Mouse (Mus musculus): ENCODE measurements at regions not wholly inside any gene's neighbourhood (a gene's known extent, or its start where the extent isn't known, plus 50 kb on each side); places are given as distances from the start of the nearest gene placed in this dataset.

DNA sequence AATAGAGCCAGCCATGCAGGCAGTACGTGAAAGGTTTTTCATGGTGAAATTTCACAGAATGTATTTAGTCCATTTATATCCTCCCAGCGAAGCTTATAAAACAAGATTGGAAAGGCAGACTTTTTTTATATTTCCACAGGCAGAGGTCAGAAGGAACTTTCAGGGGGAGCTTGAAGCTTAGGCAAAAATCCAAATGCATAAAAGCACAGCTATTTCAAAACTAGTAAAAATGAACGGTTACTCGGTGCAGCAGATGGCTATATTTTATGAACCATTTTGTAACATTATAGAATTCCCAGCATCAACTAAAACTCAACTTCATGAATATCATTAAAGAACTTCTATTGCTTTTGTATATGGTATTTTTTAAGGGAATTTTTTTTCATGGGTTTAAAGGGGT lies 518.1 kb upstream of the Robo2 start:
- no peak for TF ChIP-seq CTCF (IDR thresholded peaks at IDR 0.05; ENCODE audit: low read depth, low read length)
- TF ChIP-seq POLR2A (IDR thresholded peaks at IDR 0.05; ENCODE audit: extremely low read depth, insufficient read depth, low read length), result no peak

Data from liver, adult 2 months (tissue).